Mouse (Mus musculus) MEL (cell line): Measurements from ENCODE around the gene Cavin3.

ENCODE experiments used
- CHD1 ChIP-seq: IDR thresholded peaks from 2 replicates; pipeline ENCODE4 v1.6.1; 2012; ENCODE audit warnings: low read depth, mild to moderate bottlenecking, inconsistent platforms, low read length, improper control_type of control experiment
- EP300 ChIP-seq, 2 experiments: IDR thresholded peaks; 2 replicates each; pipeline ENCODE4 v1.6.1; 2011; ENCODE audit warnings: improper control_type of control experiment in 2 of 2, low read length in 2 of 2, low read depth in 1 of 2, mild to moderate bottlenecking in 1 of 2
- POLR2A ChIP-seq, 2 experiments: IDR thresholded peaks; 2 replicates each; pipeline ENCODE4 v1.6.1; 2011 to 2012; ENCODE audit warnings: low read length in 2 of 2, mild to moderate bottlenecking in 2 of 2, control low read depth in 1 of 2, improper control_type of control experiment in 1 of 2, low read depth in 1 of 2, moderate library complexity in 1 of 2; ENCODE audit not compliant: control insufficient read depth in 1 of 2, insufficient read depth in 1 of 2, poor library complexity in 1 of 2

- TF ChIP-seq EP300 (IDR thresholded peaks at IDR 0.05; ENCODE audit: low read depth in 1 of 2, low read length in 2 of 2) (no peak), CHD1 (no peak), POLR2A (IDR thresholded peaks at IDR 0.05; ENCODE audit: control insufficient read depth in 1 of 2, insufficient read depth in 1 of 2, low read depth in 1 of 2, low read length in 2 of 2, poor library complexity in 1 of 2) (no peak)
These were observed 37.2 kb upstream of the Cavin3 start for GRCm38 (mm10) chr7:105519336-105519735.
